Mouse (Mus musculus): Measurements from ENCODE around the gene B230104I21Rik. TPM values are rescaled to one million over a fixed set of nuclear protein-coding genes. Genes with fewer than 3 reads are reported as not detected.
A peak's percentile ranks its signal among the peaks of the same experiment; 100 is the strongest.

Gene B230104I21Rik
- polyA plus RNA-seq, 1 experiment = not detected

DNA sequence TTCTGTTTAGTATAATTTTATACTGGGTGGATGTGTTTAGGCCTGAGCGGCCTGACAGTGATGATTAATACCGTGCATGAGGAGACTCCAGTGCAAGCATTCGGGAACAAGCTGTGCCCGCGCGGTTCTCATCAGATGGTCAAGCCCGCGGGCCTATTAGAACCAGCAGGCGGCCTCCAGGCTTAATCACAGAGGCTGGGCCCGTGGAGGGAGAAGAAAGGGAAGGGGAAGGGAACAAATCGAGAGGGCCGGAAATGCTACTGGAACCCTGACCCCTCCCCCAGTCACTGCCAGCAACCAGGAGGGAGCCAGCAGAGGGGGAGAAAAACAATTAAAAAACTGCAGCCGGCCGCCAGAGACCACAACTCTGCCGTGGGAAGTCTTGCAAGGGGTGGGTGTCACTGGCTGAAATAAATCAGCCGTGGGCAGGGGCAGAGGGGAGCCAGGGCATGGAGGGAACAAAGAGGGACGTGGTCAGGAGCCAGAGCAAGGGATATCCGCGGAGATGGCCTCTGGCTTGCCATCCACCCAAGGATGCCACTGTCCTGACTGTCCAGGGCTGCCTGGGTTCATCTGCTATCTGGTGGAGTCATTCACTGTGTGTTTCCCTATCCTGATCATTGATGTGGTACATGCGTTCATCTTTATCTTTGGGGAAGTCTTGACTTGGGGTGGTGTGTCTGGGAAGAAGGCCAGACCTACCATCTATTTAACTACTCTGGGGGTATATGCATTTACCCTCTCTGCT, 54.6 kb downstream of the B230104I21Rik start:
- WGBS = 41% methylated on average over 20 of the region's 20 CpGs
- H3K4me3 ChIP-seq (replicated peaks; ENCODE audit: extremely low read depth, low read depth, low read length) = no peak overlapping the region
- H3K4me1 ChIP-seq (ENCODE audit: control insufficient read depth, insufficient read depth, low read length) = no peaks in the 10 kb centered on the region
- DNase-seq = no peak
- TF ChIP-seq CTCF (IDR thresholded peaks at IDR 0.05; ENCODE audit: insufficient read depth, low read length) = no peak
- TF ChIP-seq POLR2A (IDR thresholded peaks at IDR 0.05; ENCODE audit: borderline replicate concordance, extremely low read depth, low read depth, low read length) = no peak

DNA sequence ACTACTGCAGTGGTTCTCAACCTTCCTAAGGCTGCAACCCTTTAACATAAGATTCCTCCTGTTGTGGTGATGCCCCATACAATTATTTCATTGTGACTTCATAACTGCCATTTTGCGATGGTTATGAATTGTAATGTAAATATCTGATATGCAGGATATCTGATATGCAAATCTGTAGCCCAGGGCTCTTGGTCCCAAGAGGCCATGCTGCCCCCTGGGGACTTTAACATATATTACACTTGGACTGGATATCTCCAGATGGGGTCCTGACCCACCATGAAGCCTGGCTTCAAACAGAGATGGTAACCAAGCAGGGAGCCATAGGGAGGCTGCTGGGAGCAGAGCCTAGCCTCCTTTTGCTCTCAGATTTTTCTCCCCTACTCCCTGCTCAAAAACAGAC, 56.7 kb downstream of the B230104I21Rik start:
- no peak for DNase-seq
- TF ChIP-seq CTCF (IDR thresholded peaks at IDR 0.05; ENCODE audit: insufficient read depth, low read length) (peak; percentile 40; the same call in 1 of the 2 replicates), POLR2A (IDR thresholded peaks at IDR 0.05; ENCODE audit: borderline replicate concordance, extremely low read depth, low read depth, low read length) (no peak)
- H3K4me3 ChIP-seq (replicated peaks; ENCODE audit: extremely low read depth, low read depth, low read length) = no peak overlapping the region
- WGBS = 26% methylated on average over 1 of the region's 1 CpGs
- no peaks in the 10 kb centered on the region for H3K4me1 ChIP-seq (ENCODE audit: control insufficient read depth, insufficient read depth, low read length)

- WGBS = 32% methylated on average over 18 of the region's 18 CpGs
- DNase-seq = peak; percentile 46
- TF ChIP-seq POLR2A (IDR thresholded peaks at IDR 0.05; ENCODE audit: borderline replicate concordance, extremely low read depth, low read depth, low read length) (no peak), CTCF (IDR thresholded peaks at IDR 0.05; ENCODE audit: insufficient read depth, low read length) (peak; percentile 41; the same call in 1 of the 2 replicates)
- no peaks in the 10 kb centered on the region for H3K4me1 ChIP-seq (ENCODE audit: control insufficient read depth, insufficient read depth, low read length)
- no peak overlapping the region for H3K4me3 ChIP-seq (replicated peaks; ENCODE audit: extremely low read depth, low read depth, low read length)
Observed at GRCm38 (mm10) chr4:154393196-154394122, 57.5 kb downstream of the B230104I21Rik start.

DNA sequence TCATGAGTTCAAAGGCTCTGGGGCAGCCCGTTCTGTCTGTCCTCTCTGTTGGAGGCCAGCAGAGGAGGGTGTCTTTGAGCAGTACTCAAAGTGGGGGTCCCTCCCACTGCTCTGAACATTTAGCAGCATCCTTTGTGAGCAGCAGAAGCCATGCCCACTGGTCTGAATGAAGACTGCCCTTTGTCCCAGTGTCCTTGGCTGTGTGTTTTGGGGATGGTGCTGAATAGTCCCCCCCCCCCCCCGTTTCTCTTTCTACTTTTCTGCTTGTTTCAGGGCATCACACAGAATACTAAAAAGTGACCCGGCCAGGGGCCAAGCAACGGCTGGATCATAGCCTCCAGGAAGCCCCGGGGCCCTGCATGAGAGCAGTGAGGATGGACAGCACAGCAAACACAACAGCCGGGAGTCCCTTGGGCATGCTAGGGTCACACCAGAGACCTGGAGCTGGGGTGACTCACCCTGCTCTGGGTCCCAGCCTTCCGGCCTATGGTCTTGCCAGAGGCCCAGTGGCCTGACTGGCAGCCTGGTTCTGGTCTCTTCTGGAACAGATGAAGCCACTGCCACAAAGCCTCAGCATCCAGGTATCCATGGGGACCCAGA, 58.3 kb downstream of the B230104I21Rik start:
- TF ChIP-seq CTCF (IDR thresholded peaks at IDR 0.05; ENCODE audit: insufficient read depth, low read length) (no peak), POLR2A (IDR thresholded peaks at IDR 0.05; ENCODE audit: borderline replicate concordance, extremely low read depth, low read depth, low read length) (no peak)
- 69% methylated on average over 7 of the region's 7 CpGs for WGBS
- DNase-seq = no peak
- no peaks in the 10 kb centered on the region for H3K4me1 ChIP-seq (ENCODE audit: control insufficient read depth, insufficient read depth, low read length)
- H3K4me3 ChIP-seq (replicated peaks; ENCODE audit: extremely low read depth, low read depth, low read length) = no peak overlapping the region

GRCm38 (mm10) chr4:154396652-154397301, 60.9 kb downstream of the B230104I21Rik start:
- WGBS = 88% methylated on average over 14 of the region's 14 CpGs
- H3K4me1 ChIP-seq (ENCODE audit: control insufficient read depth, insufficient read depth, low read length) = peaks cover 4% of the 10 kb centered on the region
- no peak for TF ChIP-seq POLR2A (IDR thresholded peaks at IDR 0.05; ENCODE audit: borderline replicate concordance, extremely low read depth, low read depth, low read length)
- TF ChIP-seq CTCF (IDR thresholded peaks at IDR 0.05; ENCODE audit: insufficient read depth, low read length) = no peak
- no peak for DNase-seq
- no peak overlapping the region for H3K4me3 ChIP-seq (replicated peaks; ENCODE audit: extremely low read depth, low read depth, low read length)

Other genes starting within 250 kb of the B230104I21Rik start
- 9.9 and 10.0 TPM in 2 replicates for gene Trp73, start 195.9 kb upstream of the B230104I21Rik start, polyA plus RNA-seq (2012; rRNA removed)
- gene Wrap73, start 193.8 kb upstream of the B230104I21Rik start, polyA plus RNA-seq (2012; rRNA removed) = 20.2 and 20.3 TPM in 2 replicates
- 223 and 276 TPM in 2 replicates for gene Tprgl, start 175.5 kb upstream of the B230104I21Rik start, polyA plus RNA-seq (2012; rRNA removed)
- gene Megf6, start 165.4 kb upstream of the B230104I21Rik start, polyA plus RNA-seq (2012; rRNA removed) = 68.6 and 83.1 TPM in 2 replicates
- 15.1 and 18.0 TPM in 2 replicates for gene Arhgef16, start 34.5 kb upstream of the B230104I21Rik start, polyA plus RNA-seq (2012; rRNA removed)

Measured in lung, adult 2 months (tissue).